Mouse (Mus musculus): ENCODE measurements at regions not wholly inside any gene's neighbourhood (a gene's known extent, or its start where the extent isn't known, plus 50 kb on each side); places are given as distances from the start of the nearest gene placed in this dataset.

DNA sequence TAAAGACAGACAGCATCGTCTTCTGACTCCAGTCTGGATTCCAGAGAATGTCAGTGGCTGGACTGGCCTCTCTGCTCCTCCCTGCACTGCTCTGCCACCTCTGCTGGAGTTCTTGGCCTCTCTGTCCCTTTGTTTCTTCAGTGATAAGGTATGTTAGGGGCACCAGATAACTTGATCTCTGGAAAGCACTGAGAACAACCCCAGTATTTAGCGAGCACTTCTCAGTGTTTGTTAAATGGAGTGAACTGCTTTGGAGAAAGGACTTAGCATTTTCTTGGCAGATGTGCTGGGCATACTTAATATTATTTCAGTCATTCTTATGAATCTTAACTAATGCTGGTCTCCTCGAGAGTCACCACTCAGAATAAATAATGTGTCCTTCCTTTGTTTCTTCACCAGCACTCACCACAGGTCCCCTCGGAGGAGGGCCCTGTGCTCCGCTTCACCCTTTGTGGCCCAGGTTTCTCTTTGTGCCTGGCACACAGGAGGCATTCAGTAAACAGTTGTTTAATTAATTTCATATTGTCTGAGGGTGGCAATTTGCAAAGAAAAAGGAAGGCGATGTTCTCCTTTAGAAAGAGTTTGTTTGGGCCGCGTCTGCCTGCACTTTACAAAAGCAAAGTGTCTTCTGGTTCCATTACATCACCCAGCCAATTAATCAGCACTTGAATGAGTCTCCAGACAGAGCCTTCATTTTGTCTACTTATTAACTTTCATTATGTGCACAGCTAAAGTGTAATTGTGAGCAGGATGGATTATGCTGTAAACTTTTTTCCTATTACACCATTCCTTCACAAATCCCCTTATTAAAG lies 307.1 kb upstream of the Adamts16 start:
- DNase-seq (ENCODE audit: low spot score in 2 of 2): no peak

DNA sequence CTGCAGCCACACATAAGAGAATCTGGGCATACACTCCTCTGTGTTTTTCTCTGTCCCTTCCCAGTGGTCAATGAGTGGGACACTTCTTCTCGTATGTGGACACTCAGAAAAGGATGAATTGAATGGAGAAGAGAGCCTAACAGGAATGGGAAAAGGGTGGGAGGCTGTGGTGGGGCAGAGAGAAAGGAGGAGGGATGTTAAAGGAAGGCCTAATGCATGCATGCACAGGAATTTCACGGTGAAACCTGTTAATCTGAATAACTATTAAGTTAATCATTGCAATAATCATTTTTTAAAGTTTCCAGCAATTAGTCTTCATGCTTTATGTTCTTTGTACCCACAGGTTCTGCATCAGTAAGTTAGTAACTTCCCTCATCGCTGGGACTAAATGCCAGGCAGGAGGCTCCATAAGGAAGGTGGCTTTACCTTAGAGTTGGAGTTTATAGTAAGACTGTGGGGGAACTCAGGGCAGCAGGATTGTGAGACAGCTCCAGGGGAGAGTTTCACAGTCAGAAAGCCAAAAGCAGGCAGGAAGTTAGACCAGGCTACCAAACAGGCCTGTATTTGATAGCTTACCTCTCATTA lies 305.3 kb upstream of the Adamts16 start:
- no peak for DNase-seq (ENCODE audit: low spot score in 2 of 2)

- no peak for DNase-seq (ENCODE audit: low spot score in 2 of 2)
These were observed 297.2 kb upstream of the Adamts16 start for GRCm38 (mm10) chr13:71138745-71139312.

GRCm38 (mm10) chr13:71135940-71136632 lies 294.5 kb upstream of the Adamts16 start:
- no peak for DNase-seq (ENCODE audit: low spot score in 2 of 2)

- DNase-seq (ENCODE audit: low spot score in 2 of 2): no peak
These were observed 279.9 kb upstream of the Adamts16 start for GRCm38 (mm10) chr13:71121484-71121883.

GRCm38 (mm10) chr13:71108175-71108574 lies 266.6 kb upstream of the Adamts16 start:
- DNase-seq (ENCODE audit: low spot score in 2 of 2): no peak

DNA sequence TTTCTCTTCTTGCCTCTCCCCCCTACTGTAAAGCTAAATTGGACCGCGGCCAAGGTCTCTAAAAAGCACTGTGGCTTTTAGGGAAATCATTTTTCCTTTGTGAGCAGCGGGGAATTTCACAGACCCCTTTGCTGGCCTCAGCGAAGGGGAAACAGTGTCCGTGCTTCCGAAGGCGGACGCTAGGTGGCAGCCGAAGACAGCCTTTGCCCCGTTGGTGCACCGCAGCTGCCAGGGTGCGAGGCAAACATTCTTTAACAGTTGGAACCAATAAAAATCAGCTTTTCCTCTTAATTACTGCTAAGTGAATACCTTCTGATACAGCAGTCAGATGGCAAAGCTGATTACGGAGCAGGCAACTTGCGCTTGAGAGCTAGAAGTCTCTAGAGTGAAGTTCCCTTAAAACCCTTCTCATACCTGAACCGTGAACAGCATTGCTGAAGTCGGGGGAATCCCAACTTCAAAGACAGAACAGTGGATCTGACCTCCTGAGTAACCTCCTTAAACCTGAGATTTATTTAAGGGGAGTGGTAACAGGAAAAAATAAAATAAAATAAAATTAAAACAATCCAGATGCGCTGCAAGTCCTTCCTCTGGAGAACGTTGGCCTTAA lies 263.7 kb upstream of the Adamts16 start:
- DNase-seq (ENCODE audit: low spot score in 2 of 2): peak in 1 of 2 experiments; percentile 3

GRCm38 (mm10) chr13:71104419-71105228 lies 263.0 kb upstream of the Adamts16 start:
- DNase-seq (ENCODE audit: low spot score in 2 of 2): no peak

DNA sequence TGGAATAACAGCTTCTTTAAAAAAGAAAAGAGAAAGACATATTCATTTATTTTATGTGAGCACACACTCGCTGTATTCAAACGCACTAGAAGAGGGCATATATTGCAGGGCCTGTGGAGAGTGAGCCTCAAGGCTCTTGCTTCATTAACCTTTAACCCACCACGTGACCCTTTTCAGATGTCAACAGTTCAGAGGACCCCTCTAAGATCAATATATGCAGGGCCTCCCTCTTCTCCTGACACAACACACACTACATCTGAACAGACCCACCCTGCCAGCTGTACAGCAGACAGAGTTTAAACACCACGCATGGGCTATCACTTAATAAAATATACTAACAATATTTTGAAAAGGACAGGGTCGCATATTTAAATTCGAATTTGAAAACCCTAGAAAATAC lies 242.7 kb upstream of the Adamts16 start:
- no peak for DNase-seq (ENCODE audit: low spot score in 2 of 2)

DNA sequence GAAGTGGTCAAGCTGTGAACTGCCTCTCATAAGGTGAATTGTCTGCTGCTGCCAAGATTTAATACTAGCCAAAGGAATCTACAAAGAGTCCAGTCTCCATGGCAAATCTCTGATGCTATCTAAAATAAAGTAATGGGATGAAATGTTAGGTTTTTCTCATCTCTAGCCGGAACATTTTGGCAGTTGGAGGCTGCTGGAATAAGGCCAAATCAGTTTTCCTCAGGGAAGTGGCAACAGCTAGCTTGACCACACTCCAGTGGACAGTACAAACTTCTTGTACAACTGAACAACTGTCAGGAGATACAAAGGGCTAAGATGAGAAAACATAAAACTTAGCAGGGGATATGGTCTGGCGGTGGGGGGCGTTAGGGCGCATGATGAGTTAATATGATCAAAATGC lies 234.3 kb upstream of the Adamts16 start:
- DNase-seq (ENCODE audit: low spot score in 2 of 2): no peak

- no peak for DNase-seq (ENCODE audit: low spot score in 2 of 2)
These were observed 232.4 kb upstream of the Adamts16 start for GRCm38 (mm10) chr13:71074012-71074411.

GRCm38 (mm10) chr13:71068757-71069201 lies 227.2 kb upstream of the Adamts16 start:
- no peak for DNase-seq (ENCODE audit: low spot score in 2 of 2)

DNA sequence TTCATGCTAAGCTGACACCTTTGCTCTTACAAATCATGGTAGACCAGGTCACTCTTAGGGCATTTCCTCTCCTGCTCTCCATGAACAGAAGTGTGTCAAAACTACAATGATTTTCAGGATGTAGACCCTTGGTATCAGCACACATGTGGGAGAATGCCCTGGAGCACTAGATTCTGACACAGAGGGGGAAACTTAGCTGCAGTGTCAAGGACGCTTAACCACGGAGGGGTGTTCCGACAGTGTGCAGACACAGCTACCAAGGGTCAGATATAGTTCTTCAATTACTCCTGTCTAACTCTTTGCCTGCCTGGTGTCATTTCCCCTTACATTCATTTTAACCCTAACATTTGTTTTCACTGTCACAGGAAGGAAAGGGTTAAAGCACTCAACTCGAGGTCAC lies 226.4 kb upstream of the Adamts16 start:
- DNase-seq (ENCODE audit: low spot score in 2 of 2): no peak

DNA sequence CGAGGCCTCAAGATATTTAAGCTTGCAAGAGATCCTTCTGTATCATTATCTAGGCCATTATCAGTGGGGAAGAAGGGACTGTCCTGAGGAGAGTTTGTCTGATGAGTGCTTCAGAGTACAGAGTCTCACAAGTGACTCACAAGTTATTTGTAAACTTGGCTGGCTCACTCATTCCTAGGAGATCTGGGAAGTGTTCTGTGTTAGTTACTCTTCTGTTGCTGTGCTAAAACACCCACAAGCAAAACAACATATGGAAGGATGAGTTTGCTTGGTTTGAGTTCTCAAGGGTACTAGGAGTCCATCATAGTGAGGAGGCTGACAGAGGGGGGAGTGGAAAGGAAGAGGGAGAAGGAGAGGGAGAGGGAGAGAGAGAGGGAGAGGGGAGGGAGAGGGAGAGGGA lies 224.0 kb upstream of the Adamts16 start:
- DNase-seq (ENCODE audit: low spot score in 2 of 2): no peak

DNA sequence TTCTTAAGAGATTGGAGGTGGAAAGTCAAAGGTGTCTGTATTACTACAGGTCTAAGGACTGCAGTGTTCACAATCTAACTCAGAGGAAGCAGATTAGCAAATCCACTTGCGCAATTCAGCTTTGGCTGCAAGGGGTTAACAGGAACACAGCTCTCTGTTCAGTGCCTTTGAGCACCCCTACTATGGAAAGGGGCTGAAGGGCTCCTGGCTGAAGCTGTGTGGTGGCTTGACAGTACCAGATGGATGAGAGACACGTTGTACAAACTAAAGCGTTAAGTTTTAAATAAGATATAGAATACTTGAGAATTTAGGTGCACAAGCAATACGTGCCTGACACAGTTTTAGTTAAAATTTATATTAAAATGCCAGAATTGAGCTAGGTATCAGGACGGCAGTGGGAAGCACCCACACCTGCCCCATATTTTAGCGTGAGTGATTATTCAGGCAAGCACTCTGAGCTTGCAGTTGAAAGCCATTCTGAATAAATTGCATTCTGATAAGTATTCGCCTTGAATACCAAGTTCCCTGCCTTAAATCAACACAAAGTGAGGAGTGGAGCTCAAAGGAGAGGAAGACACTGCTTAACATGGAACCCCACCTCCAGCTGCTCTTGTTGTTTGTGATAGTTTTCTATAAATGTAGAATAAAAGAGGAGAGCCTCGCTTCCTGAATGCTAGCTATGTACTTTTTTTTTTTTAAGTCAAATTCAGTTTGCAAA lies 223.1 kb upstream of the Adamts16 start:
- no peak for DNase-seq (ENCODE audit: low spot score in 2 of 2)

- DNase-seq (ENCODE audit: low spot score in 2 of 2): no peak
These were observed 212.0 kb upstream of the Adamts16 start for GRCm38 (mm10) chr13:71053361-71054264.

- DNase-seq (ENCODE audit: low spot score in 2 of 2): no peak
These were observed 209.0 kb upstream of the Adamts16 start for GRCm38 (mm10) chr13:71050646-71051045.

DNA sequence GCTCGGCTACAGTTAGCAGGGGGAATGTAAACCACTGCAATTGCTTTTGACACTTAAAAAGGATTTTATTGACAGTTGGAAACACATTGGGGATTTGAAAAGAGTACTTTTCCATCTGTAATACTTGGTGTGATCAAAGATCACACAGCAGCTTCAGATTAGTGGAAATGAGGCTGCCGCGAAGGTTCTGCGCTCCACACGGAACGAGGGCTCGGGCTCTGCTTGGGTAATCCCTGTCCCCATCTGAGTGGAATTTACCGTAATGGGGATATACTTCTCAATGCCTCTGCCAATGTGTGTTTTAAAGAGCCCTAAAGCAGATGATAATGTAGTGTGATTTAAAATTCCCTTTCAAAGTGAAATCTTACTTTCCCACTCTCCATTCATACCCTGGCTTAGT lies 194.4 kb upstream of the Adamts16 start:
- no peak for DNase-seq (ENCODE audit: low spot score in 2 of 2)

- DNase-seq (ENCODE audit: low spot score in 2 of 2): no peak
These were observed 193.5 kb upstream of the Adamts16 start for GRCm38 (mm10) chr13:71034926-71035687.
